Mouse (Mus musculus): ENCODE results near the gene Zdhhc14.

DNA sequence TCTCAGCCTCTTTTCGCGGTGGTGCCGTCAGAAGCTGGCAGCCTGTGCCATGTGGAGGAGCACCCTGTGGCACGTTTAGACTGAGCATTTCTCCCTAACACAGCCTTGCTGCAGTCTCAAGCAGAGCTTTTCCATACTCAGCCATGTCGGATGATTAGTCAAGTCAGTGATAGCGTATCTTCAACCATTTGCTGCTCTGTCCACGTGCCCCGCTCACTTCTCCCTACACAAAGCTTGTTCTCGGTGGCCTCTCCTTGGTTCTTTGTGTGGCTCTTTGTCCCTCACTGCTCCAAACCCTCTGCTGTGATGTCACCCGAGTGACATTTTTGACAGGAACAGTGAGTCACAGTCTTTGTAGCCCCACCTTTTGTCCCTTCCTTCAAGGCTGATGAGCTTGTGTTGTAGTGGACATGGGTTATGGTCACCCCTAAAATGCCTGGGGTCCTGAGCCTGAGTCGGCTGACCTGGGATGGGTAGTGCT is 44.8 kb downstream of the Zdhhc14 start:
- no peak for TF ChIP-seq CTCF (IDR thresholded peaks at IDR 0.05; ENCODE audit: extremely low read depth, insufficient read depth, insufficient read length, insufficient replicate concordance)
- TF ChIP-seq POLR2A (IDR thresholded peaks at IDR 0.05; ENCODE audit: low read depth, low read length) = no peak

All from spleen, adult 2 months (tissue).